Mouse (Mus musculus) C2C12 (cell line): ENCODE measurements around the gene Ctnna2. TPM values are rescaled to one million over a fixed set of nuclear protein-coding genes. Genes with fewer than 3 reads are reported as not detected.

Experiments
- H3K27me3 ChIP-seq: one replicate; pipeline ENCODE4 v1.6.1; 2011; ENCODE audit not compliant: control insufficient read depth, insufficient read depth, insufficient read length
- H3K36me3 ChIP-seq: one replicate; pipeline ENCODE4 v1.6.1; 2011; ENCODE audit not compliant: control insufficient read depth, insufficient read depth
- H3K4me3 ChIP-seq: one replicate; pipeline ENCODE4 v1.5.1; 2011; ENCODE audit warnings: mild to moderate bottlenecking, control low read depth; ENCODE audit not compliant: poor library complexity, insufficient read depth, severe bottlenecking
- H3K79me2 ChIP-seq: one replicate; pipeline ENCODE4 v1.6.1; 2011; ENCODE audit not compliant: control insufficient read depth, insufficient read depth
- H3K79me3 ChIP-seq: one replicate; pipeline ENCODE4 v1.6.1; 2011; ENCODE audit warnings: low read depth, control low read depth
- H3ac ChIP-seq: one replicate; pipeline ENCODE3; 2011; ENCODE audit warnings: low read depth; ENCODE audit not compliant: control insufficient read depth, insufficient read length
- CEBPB ChIP-seq: IDR thresholded peaks from one replicate; pipeline ENCODE4 v1.6.1; 2011; ENCODE audit warnings: low read depth, mild to moderate bottlenecking, control low read depth, moderate library complexity
- CTCF ChIP-seq: IDR thresholded peaks from one replicate; pipeline ENCODE4 v1.5.1; 2011; ENCODE audit not compliant: control insufficient read depth, insufficient read depth, insufficient read length
- FOSL1 ChIP-seq: IDR thresholded peaks from one replicate; pipeline ENCODE4 v1.8.0; 2011; ENCODE audit warnings: mild to moderate bottlenecking, low read length; ENCODE audit not compliant: poor library complexity, insufficient read depth, severe bottlenecking
- MAX ChIP-seq: IDR thresholded peaks from one replicate; pipeline ENCODE4 v1.6.1; 2011; ENCODE audit warnings: mild to moderate bottlenecking, control low read depth
- MYOD1 ChIP-seq: IDR thresholded peaks from one replicate; pipeline ENCODE4 v1.6.1; 2011; ENCODE audit warnings: low read depth; ENCODE audit not compliant: control insufficient read depth, insufficient read length
- MYOG ChIP-seq: IDR thresholded peaks from one replicate; pipeline ENCODE4 v1.6.1; 2011; ENCODE audit not compliant: control insufficient read depth, insufficient read length; ENCODE audit errors: extremely low read depth
- USF1 ChIP-seq: IDR thresholded peaks from one replicate; pipeline ENCODE4 v1.6.1; 2011; ENCODE audit warnings: low read depth, mild to moderate bottlenecking, control low read depth, moderate library complexity
- polyA plus RNA-seq: library from polyadenylated mRNA; unstranded; fragments of >200 nt; fragmentation: generic; extraction: Trizol; gene quantifications from one replicate; pipeline ENCODE4 v1.2.1, GENCODE M21; 2012; ENCODE audit warnings: missing spikeins

Gene Ctnna2
- polyA plus RNA-seq, 1 experiment = not detected

DNA sequence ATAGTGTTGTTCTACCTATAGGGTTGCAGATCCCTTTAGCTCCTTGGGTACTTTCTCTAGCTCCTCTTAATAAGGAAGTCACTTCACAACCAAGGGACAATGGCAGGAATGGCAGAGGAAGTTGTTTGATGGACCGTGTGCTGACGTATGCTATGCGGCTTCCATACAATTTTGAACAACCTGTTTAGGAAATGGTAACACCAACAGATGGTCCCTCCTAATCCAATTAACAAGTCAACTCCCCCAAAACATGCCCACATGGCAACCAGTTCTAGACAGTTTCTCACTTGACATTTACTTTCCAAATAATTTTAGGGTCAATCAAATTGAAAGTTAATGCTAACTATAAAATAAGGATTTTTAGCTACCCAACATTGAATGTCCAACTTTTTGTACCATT, 176.9 kb downstream of the Ctnna2 start:
- TF ChIP-seq MYOG (no peak), USF1 (no peak), MAX (no peak), FOSL1 (no peak), CTCF (no peak), CEBPB (no peak), MYOD1 (no peak)
- no peaks in the 10 kb centered on the region for H3K27me3 ChIP-seq
- no peaks in the 10 kb centered on the region for H3K36me3 ChIP-seq
- H3K79me2 ChIP-seq = no peaks in the 10 kb centered on the region
- no peaks in the 10 kb centered on the region for H3K79me3 ChIP-seq
- no peak overlapping the region for H3ac ChIP-seq
- H3K4me3 ChIP-seq = no peak overlapping the region

DNA sequence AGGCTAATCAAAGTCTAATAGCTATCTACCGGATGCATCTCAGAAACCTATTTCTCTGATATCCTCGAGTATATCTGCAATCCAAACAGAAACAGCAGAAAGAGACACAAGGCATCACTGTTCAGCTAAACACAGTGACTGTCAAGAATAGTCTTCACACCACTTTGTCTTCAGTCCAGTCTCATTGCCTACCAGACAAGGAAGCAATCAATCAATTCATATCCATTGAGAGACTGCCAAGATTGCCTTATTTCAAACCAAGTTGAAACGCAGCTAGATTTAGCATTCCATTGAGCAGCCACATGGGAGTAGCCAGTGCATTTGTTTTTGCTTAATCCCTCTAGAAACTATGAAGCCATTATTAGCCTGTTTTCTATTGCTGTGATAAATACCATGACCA, 196.2 kb downstream of the Ctnna2 start:
- Histone ChIP-seq H3ac (no peak overlapping the region), H3K27me3 (no peaks in the 10 kb centered on the region), H3K79me2 (no peaks in the 10 kb centered on the region), H3K4me3 (no peak overlapping the region), H3K79me3 (no peaks in the 10 kb centered on the region), H3K36me3 (no peaks in the 10 kb centered on the region)
- no peak for TF ChIP-seq CEBPB

DNA sequence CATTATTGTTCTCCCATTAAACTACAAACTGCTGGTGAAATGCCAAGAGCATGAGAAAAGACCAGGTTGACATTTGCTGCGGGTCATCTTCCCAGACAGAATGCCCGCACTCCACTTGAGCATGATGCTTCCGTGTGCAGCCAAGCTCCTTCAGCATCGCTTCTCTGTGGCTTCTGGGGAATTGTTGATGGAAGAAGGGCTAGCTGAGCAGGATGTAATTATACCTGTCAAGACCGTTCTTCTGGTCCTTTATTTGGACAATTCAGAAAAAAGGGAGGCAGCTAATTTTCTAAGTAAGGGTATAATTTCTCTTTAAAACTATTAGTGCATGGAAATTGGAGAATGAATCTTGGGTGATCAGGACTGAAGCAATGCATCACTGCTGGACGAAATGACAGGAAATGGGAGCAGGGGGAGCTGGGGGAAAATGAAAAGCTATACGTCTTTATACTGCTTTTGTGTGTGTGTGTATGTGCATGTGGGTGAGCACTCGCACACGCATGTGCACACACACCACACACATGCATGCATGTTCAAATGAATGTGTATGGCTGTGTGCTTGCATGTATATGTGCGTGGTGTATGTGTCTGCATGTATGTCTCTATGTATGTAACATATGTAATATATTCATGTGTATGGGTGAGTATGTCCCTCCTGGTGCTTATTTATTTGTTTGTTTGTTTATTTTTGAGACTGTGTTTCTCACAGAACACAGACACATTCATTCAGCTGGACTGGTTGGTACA, 211.0 kb downstream of the Ctnna2 start:
- no peaks in the 10 kb centered on the region for H3K36me3 ChIP-seq
- H3K27me3 ChIP-seq = no peaks in the 10 kb centered on the region
- H3K79me3 ChIP-seq = no peaks in the 10 kb centered on the region
- TF ChIP-seq MYOG = no peak
- TF ChIP-seq CTCF = no peak
- TF ChIP-seq CEBPB = no peak
- no peak for TF ChIP-seq USF1
- TF ChIP-seq MYOD1 = no peak
- no peaks in the 10 kb centered on the region for H3K79me2 ChIP-seq
- no peak overlapping the region for H3ac ChIP-seq
- no peak overlapping the region for H3K4me3 ChIP-seq

DNA sequence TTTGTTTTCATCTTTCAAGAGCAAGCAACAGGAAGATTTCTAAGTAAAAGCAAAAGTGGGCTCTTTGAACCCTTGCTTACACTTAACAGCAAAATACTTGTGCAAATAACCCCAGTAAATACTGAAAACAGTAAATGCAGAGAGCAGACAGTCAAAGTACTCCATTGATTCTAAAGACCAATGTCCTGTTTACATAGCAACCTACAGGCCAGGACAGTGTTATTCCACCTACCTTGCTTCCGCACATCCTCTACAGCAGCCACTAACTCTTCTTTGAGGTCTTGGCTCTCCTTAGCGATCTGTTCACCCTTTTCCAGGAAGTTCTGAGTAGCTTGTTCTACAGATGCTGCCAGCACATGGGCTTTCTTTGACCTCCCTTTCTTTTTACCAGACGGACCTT, 221.3 kb downstream of the Ctnna2 start:
- no peak for TF ChIP-seq CEBPB
- TF ChIP-seq MYOG = no peak
- TF ChIP-seq FOSL1 = no peak
- TF ChIP-seq CTCF = no peak
- TF ChIP-seq MYOD1 = no peak
- no peak for TF ChIP-seq MAX
- no peak for TF ChIP-seq USF1
- no peaks in the 10 kb centered on the region for H3K36me3 ChIP-seq
- no peak overlapping the region for H3ac ChIP-seq

DNA sequence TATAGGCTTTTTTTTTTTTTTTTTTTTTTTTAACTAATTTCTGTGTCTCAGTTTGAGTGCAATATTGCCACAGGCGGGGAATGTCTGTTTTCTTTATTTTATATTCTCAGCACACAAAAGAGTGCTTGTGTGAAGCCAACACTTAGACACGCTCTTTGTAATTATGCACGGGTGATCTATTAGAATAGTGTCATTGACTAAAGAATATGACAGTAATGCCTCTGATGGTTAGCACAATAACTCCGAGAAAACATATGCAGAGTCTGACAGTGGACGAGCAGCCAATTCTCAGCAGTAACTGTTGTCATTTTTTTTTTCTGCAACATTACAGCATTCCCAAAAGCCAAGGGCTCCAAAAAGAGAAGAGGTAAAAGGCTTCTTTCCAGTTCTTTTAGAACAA, 234.1 kb downstream of the Ctnna2 start:
- Histone ChIP-seq H3K4me3 (no peak overlapping the region), H3K79me2 (no peaks in the 10 kb centered on the region), H3K79me3 (no peaks in the 10 kb centered on the region), H3ac (no peak overlapping the region), H3K27me3 (no peaks in the 10 kb centered on the region), H3K36me3 (no peaks in the 10 kb centered on the region)
- TF ChIP-seq MYOG (no peak), CEBPB (no peak), CTCF (no peak), MYOD1 (no peak), USF1 (no peak), MAX (no peak), FOSL1 (no peak)

More for the DNA sequence above, 221.3 kb downstream of the Ctnna2 start:
- H3K79me2 ChIP-seq = no peaks in the 10 kb centered on the region
- H3K4me3 ChIP-seq = no peak overlapping the region
- H3K79me3 ChIP-seq = no peaks in the 10 kb centered on the region
- H3K27me3 ChIP-seq = no peaks in the 10 kb centered on the region

DNA sequence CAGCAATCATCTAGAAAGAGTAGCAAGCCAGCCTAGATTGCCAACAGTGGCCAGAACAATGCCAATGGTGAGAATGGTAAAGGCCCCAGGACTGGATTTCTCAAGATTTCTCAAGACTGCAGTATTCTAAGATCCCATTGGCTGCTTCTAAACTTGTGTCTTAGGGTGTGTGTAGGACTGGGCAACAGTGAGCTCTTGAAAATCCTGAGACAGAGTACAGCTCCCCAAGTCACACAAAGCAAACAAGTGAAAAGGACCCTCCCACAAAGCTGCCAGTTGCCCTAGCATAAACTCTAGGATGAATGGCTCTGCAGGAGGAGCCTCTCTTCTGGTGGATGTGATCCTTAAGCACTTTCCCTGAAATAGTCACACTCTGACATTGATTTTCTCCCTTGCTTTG, 235.8 kb downstream of the Ctnna2 start:
- Histone ChIP-seq H3K27me3 (no peaks in the 10 kb centered on the region), H3K4me3 (no peak overlapping the region), H3ac (no peak overlapping the region), H3K79me2 (no peaks in the 10 kb centered on the region), H3K36me3 (no peaks in the 10 kb centered on the region), H3K79me3 (no peaks in the 10 kb centered on the region)
- no peak for TF ChIP-seq MAX
- no peak for TF ChIP-seq MYOG
- no peak for TF ChIP-seq CEBPB
- TF ChIP-seq MYOD1 = no peak
- no peak for TF ChIP-seq FOSL1
- no peak for TF ChIP-seq USF1
- no peak for TF ChIP-seq CTCF
